Mouse (Mus musculus) megakaryocyte, adult 5-6 weeks (primary cell): ENCODE measurements around the gene Cd200. TPM values are rescaled to one million over a fixed set of nuclear protein-coding genes. Genes with fewer than 3 reads are reported as not detected.

ENCODE experiments used
- ATAC-seq: 2 replicates; pipeline ENCODE4 v1.8.0; 2016; ENCODE audit warnings: mild to moderate bottlenecking, inconsistent platforms; ENCODE audit not compliant: poor library complexity, severe bottlenecking
- total RNA-seq, 2 experiments: library from RNA; stranded (forward) in 1 of 2; stranded (reverse) in 1 of 2; fragments of 153-499, 151-499 nt in 1 of 2; fragments of 221-1000, 200-1000 nt in 1 of 2; gene quantifications; 2 replicates each; pipeline versions ENCODE4 v1.2.3 to v1.2.4; 2015 to 2017

Cd200 gene
- total RNA-seq, 2 experiments from 2014 or later = 0.66 to 3.9 TPM

GRCm38 (mm10) chr16:45344879-45345278, 64.0 kb downstream of the Cd200 start:
- ATAC-seq = no peak

DNA sequence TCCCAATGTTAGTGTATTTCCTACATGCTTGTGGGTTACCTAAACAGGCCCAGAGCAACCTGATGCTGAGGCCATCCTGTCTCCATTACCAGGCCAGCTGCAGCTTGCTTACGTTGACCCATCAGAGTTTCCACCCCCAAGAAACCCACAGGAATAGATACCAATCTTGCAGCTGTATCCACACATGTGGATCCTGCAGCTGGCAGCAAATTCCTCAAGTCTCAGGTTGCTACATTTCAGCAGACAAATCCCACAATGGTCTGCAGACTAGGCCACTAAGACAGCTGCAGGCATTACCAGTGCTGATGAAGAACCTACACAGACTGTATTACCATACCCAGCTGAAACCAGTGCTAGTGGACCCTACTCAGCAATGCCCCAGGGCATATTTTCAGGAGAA, 72.4 kb downstream of the Cd200 start:
- no peak for ATAC-seq

- ATAC-seq = no peak
Observed at GRCm38 (mm10) chr16:45334891-45335290, 74.0 kb downstream of the Cd200 start.

DNA sequence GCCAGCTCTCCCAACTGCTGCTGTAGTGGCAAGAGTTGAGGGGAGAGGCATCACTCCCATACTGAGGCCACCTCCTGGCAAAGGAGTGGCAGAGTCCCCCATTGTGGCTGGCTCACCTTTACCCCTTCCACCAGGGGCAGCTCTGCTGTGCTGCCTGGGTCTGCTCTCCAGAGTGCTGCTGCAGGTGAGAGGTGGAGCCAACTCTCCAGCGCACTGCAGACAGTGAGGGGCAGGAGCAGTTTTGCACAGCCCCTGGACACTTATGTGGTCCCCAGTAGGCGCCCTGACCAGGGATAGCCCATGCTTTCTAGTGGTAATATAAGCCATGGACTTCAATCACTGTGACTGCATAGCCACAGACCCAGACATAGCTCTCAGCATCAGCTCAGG, 74.5 kb downstream of the Cd200 start:
- ATAC-seq = no peak

DNA sequence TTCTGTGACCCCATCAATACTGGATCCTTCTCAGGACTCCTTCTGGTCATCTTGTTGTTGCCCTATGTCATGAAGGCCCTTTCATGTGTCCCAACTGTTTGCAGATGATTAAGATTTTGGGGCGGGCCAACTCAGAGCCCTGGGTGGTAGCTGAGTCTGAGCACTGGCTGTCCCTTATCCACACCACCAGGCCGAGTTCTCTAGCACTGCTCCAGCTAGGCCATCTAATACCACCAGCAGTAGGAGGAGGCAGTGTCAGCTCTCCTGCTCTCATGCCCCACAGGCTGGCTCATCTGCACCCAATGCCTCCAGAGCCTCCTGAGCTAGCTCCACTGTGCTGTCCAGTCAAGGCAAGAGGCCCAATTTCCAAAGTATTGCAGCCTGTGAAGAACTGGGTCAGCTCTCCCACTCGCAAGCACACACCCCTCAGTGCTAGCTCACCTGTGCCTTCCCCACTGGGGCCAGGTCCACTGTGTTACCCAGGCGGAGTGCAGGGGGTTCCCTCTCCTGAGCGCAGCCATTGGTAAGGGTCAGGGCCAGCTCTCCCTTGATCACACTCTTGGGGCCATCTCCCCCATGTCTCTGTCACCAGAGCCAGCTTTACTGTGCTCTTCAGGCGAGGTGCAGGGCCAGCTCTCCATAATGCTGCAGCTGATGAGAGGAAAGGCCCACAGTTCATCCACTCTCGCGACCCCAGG, 75.0 kb downstream of the Cd200 start:
- ATAC-seq = no peak

DNA sequence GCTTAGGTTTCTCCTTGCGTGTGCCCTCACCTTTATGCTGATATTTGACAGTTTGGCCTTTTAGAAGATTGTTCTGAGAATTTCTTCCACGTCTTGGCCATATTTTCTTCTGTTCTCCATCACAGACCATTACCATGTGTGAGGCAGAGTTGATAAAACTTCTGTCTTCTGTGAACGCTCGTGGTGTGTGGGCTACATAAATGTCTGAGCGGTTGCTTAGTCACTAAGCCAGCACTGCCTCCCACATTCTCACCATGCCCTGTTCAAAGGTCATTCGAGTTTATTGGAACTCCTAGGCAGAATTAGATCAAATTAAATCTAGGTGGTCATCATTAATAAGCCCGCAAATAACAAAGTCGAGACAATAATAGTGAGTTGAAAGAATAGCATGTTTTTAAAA, 76.3 kb downstream of the Cd200 start:
- ATAC-seq = no peak

Other genes with a start within 250 kb of the Cd200 start
- gene Btla, start 184.7 kb downstream of the Cd200 start, total RNA-seq (2015) = 44.9 and 54.9 TPM in 2 replicates
- gene Btla, start 184.7 kb downstream of the Cd200 start, total RNA-seq (2017) = 51.8 and 55.8 TPM in 2 replicates
- not detected in 2 replicates for gene Gm609, start 83.9 kb upstream of the Cd200 start, total RNA-seq (2015)
- not detected in 2 replicates for gene Gm609, start 83.9 kb upstream of the Cd200 start, total RNA-seq (2017)
- not detected in 2 replicates for gene Gm17783, start 123.0 kb upstream of the Cd200 start, total RNA-seq (2015)
- gene Gm17783, start 123.0 kb upstream of the Cd200 start, total RNA-seq (2017) = not detected in 2 replicates
- gene Slc9c1, start 126.3 kb upstream of the Cd200 start, total RNA-seq (2015) = not detected in 2 replicates
- not detected in 2 replicates for gene Slc9c1, start 126.3 kb upstream of the Cd200 start, total RNA-seq (2017)
- gene Gcsam, start 201.3 kb upstream of the Cd200 start, total RNA-seq (2015) = not detected in 2 replicates
- gene Gcsam, start 201.3 kb upstream of the Cd200 start, total RNA-seq (2017) = not detected in 2 replicates
- 0.71 and 0.98 TPM in 2 replicates for gene BC016579, start 245.0 kb upstream of the Cd200 start, total RNA-seq (2015)
- gene BC016579, start 245.0 kb upstream of the Cd200 start, total RNA-seq (2017) = 0.07 TPM in 1 of 2 replicates, not detected in the other